Mouse (Mus musculus) thymus, postnatal 10 days (tissue): Measurements from ENCODE around the gene Olfr441.
"Not testable (repeated sequence)": the region's sequence is repeated elsewhere in the genome, so short reads cannot be mapped to it uniquely, and the experiment has no call there.

Source experiments
- DNase-seq, 2 experiments: peaks; one replicate each; pipeline ENCODE4 v3.0.0; 2021; ENCODE audit warnings: low spot score in 2 of 2

Olfr441 gene

GRCm38 (mm10) chr6:43106069-43106468 is at the start of gene Olfr441:
Gene Olfr441, plus strand, starts transcription at chr6:43106369.
- DNase-seq: not testable (repeated sequence)

- no peak for DNase-seq
These were observed 27.4 kb upstream of the Olfr441 start for GRCm38 (mm10) chr6:43078750-43079149.

GRCm38 (mm10) chr6:43081405-43081804 is 24.8 kb upstream of the Olfr441 start:
- not testable (repeated sequence) for DNase-seq

- not testable (repeated sequence) for DNase-seq
These were observed 40.1 kb downstream of the Olfr441 start, which contains the start of gene Olfr237-ps1 for GRCm38 (mm10) chr6:43146267-43146666. Gene Olfr237-ps1, plus strand, starts transcription at chr6:43146567.

GRCm38 (mm10) chr6:43159502-43159901 is 53.3 kb downstream of the Olfr441 start:
- no peak for DNase-seq

GRCm38 (mm10) chr6:43162982-43163381 is 56.8 kb downstream of the Olfr441 start, which contains the start of gene Olfr437:
Gene Olfr437, plus strand, starts transcription at chr6:43163282.
- DNase-seq: no peak

GRCm38 (mm10) chr6:43167246-43167645 is 61.1 kb downstream of the Olfr441 start:
- DNase-seq: no peak
